Mouse (Mus musculus): Measurements from ENCODE around the gene Plekhh2. TPM values are rescaled to one million over a fixed set of nuclear protein-coding genes. Genes with fewer than 3 reads are reported as not detected.

The Plekhh2 gene
- polyA plus RNA-seq, 1 experiment from 2014 or later, result 0.76 TPM

GRCm38 (mm10) chr17:84639796-84640378 lies 128.2 kb downstream of the Plekhh2 start:
- 77% methylated on average over 10 of the region's 10 CpGs for WGBS (ENCODE audit: insufficient replicate concordance)
- H3K36me3 ChIP-seq, result no peaks in the 10 kb centered on the region
- H3K9me3 ChIP-seq (replicated peaks), result no peaks in the 10 kb centered on the region
- 0 out of 2 replicates have a peak, but pooled peaks cover 3% of the 10 kb centered on the region for H3K27me3 ChIP-seq (replicated peaks)
- H3K4me1 ChIP-seq, result no peaks in the 10 kb centered on the region
- ATAC-seq, result no peak
- no peak overlapping the region for H3K9ac ChIP-seq
- H3K27ac ChIP-seq, result no peak overlapping the region
- no peak overlapping the region for H3K4me2 ChIP-seq
- no peak overlapping the region for H3K4me3 ChIP-seq

GRCm38 (mm10) chr17:84641893-84642292 lies 130.2 kb downstream of the Plekhh2 start:
- ATAC-seq, result no peak
- no peak overlapping the region for H3K9ac ChIP-seq
- no peaks in the 10 kb centered on the region for H3K36me3 ChIP-seq
- H3K4me1 ChIP-seq, result peaks cover 3% of the 10 kb centered on the region; the same call in 1 of the 2 replicates
- H3K4me2 ChIP-seq, result no peak overlapping the region
- 0 out of 2 replicates have a peak, but pooled peaks cover 3% of the 10 kb centered on the region for H3K27me3 ChIP-seq (replicated peaks)
- H3K4me3 ChIP-seq, result no peak overlapping the region
- 19% methylated on average over 3 of the region's 3 CpGs for WGBS (ENCODE audit: insufficient replicate concordance)
- no peak overlapping the region for H3K27ac ChIP-seq
- H3K9me3 ChIP-seq (replicated peaks), result no peaks in the 10 kb centered on the region

- 0 out of 2 replicates have a peak, but pooled peaks cover 3% of the 10 kb centered on the region for H3K27me3 ChIP-seq (replicated peaks)
- H3K4me1 ChIP-seq, result peaks cover 3% of the 10 kb centered on the region; the same call in 1 of the 2 replicates
- no peak overlapping the region for H3K27ac ChIP-seq
- no peak overlapping the region for H3K4me2 ChIP-seq
- H3K9me3 ChIP-seq (replicated peaks), result no peaks in the 10 kb centered on the region
- no peaks in the 10 kb centered on the region for H3K36me3 ChIP-seq
- no peak overlapping the region for H3K4me3 ChIP-seq
- H3K9ac ChIP-seq, result no peak overlapping the region
- no peak for ATAC-seq
- 81% methylated on average over 9 of the region's 9 CpGs for WGBS (ENCODE audit: insufficient replicate concordance)
Measured at GRCm38 (mm10) chr17:84642324-84642723, 130.6 kb downstream of the Plekhh2 start.

GRCm38 (mm10) chr17:84644292-84645050 lies 132.8 kb downstream of the Plekhh2 start:
- WGBS (ENCODE audit: insufficient replicate concordance), result 41% methylated on average over 16 of the region's 16 CpGs
- Histone ChIP-seq H3K4me1 (peaks cover 3% of the 10 kb centered on the region; the same call in 1 of the 2 replicates), H3K9ac (no peak overlapping the region), H3K9me3 (replicated peaks) (no peaks in the 10 kb centered on the region), H3K27ac (no peak overlapping the region), H3K4me3 (no peak overlapping the region), H3K36me3 (no peaks in the 10 kb centered on the region), H3K27me3 (replicated peaks) (0 out of 2 replicates have a peak, but pooled peaks cover 3% of the 10 kb centered on the region), H3K4me2 (no peak overlapping the region)
- no peak; the same call in 1 of the 2 replicates for ATAC-seq

GRCm38 (mm10) chr17:84645119-84645518 lies 133.4 kb downstream of the Plekhh2 start:
- H3K4me1 ChIP-seq, result peaks cover 3% of the 10 kb centered on the region; the same call in 1 of the 2 replicates
- H3K9ac ChIP-seq, result no peak overlapping the region
- no peak overlapping the region for H3K4me3 ChIP-seq
- H3K27me3 ChIP-seq (replicated peaks), result 0 out of 2 replicates have a peak, but pooled peaks cover 3% of the 10 kb centered on the region
- no peaks in the 10 kb centered on the region for H3K36me3 ChIP-seq
- no peak overlapping the region for H3K27ac ChIP-seq
- no peaks in the 10 kb centered on the region for H3K9me3 ChIP-seq (replicated peaks)
- ATAC-seq, result no peak
- WGBS (ENCODE audit: insufficient replicate concordance), result 46% methylated on average over 9 of the region's 9 CpGs
- H3K4me2 ChIP-seq, result no peak overlapping the region

GRCm38 (mm10) chr17:84645894-84646293 lies 134.2 kb downstream of the Plekhh2 start:
- Histone ChIP-seq H3K4me2 (no peak overlapping the region), H3K36me3 (no peaks in the 10 kb centered on the region), H3K27me3 (replicated peaks) (0 out of 2 replicates have a peak, but pooled peaks cover 3% of the 10 kb centered on the region), H3K4me3 (no peak overlapping the region), H3K9me3 (replicated peaks) (no peaks in the 10 kb centered on the region), H3K27ac (no peak overlapping the region), H3K4me1 (peaks cover 3% of the 10 kb centered on the region; the same call in 1 of the 2 replicates), H3K9ac (no peak overlapping the region)
- 17% methylated on average over 3 of the region's 7 CpGs for WGBS (ENCODE audit: insufficient replicate concordance)
- no peak for ATAC-seq

GRCm38 (mm10) chr17:84646477-84646876 lies 134.8 kb downstream of the Plekhh2 start:
- ATAC-seq, result no peak
- Histone ChIP-seq H3K4me3 (no peak overlapping the region), H3K27ac (no peak overlapping the region), H3K9ac (no peak overlapping the region), H3K4me2 (no peak overlapping the region), H3K4me1 (peaks cover 3% of the 10 kb centered on the region; the same call in 1 of the 2 replicates), H3K36me3 (no peaks in the 10 kb centered on the region), H3K27me3 (replicated peaks) (0 out of 2 replicates have a peak, but pooled peaks cover 3% of the 10 kb centered on the region), H3K9me3 (replicated peaks) (no peaks in the 10 kb centered on the region)
- 67% methylated on average over 2 of the region's 2 CpGs for WGBS (ENCODE audit: insufficient replicate concordance)

GRCm38 (mm10) chr17:84647630-84648029 lies 135.9 kb downstream of the Plekhh2 start:
- ATAC-seq, result no peak
- no peak overlapping the region for H3K27ac ChIP-seq
- WGBS (ENCODE audit: insufficient replicate concordance), result 41% methylated on average over 4 of the region's 4 CpGs

GRCm38 (mm10) chr17:84650302-84651017 lies 138.8 kb downstream of the Plekhh2 start:
- H3K27me3 ChIP-seq (replicated peaks), result no peaks in the 10 kb centered on the region
- H3K4me1 ChIP-seq, result peaks cover 3% of the 10 kb centered on the region; the same call in 1 of the 2 replicates
- H3K9ac ChIP-seq, result no peak overlapping the region
- ATAC-seq, result no peak
- H3K36me3 ChIP-seq, result no peaks in the 10 kb centered on the region
- H3K4me2 ChIP-seq, result no peak overlapping the region
- H3K9me3 ChIP-seq (replicated peaks), result no peaks in the 10 kb centered on the region
- no peak overlapping the region for H3K4me3 ChIP-seq
- WGBS (ENCODE audit: insufficient replicate concordance), result 71% methylated on average over 9 of the region's 9 CpGs
- H3K27ac ChIP-seq, result no peak overlapping the region

More at GRCm38 (mm10) chr17:84647630-84648029, 135.9 kb downstream of the Plekhh2 start:
- peaks cover 3% of the 10 kb centered on the region; the same call in 1 of the 2 replicates for H3K4me1 ChIP-seq
- H3K4me2 ChIP-seq, result no peak overlapping the region
- no peaks in the 10 kb centered on the region for H3K36me3 ChIP-seq
- H3K9ac ChIP-seq, result no peak overlapping the region
- no peak overlapping the region for H3K4me3 ChIP-seq
- no peaks in the 10 kb centered on the region for H3K9me3 ChIP-seq (replicated peaks)
- 0 out of 2 replicates have a peak, but pooled peaks cover 3% of the 10 kb centered on the region for H3K27me3 ChIP-seq (replicated peaks)

- Histone ChIP-seq H3K4me2 (no peak overlapping the region), H3K9me3 (replicated peaks) (no peaks in the 10 kb centered on the region), H3K4me3 (no peak overlapping the region), H3K9ac (no peak overlapping the region), H3K36me3 (no peaks in the 10 kb centered on the region), H3K4me1 (no peaks in the 10 kb centered on the region), H3K27me3 (replicated peaks) (no peaks in the 10 kb centered on the region), H3K27ac (no peak overlapping the region)
- WGBS (ENCODE audit: insufficient replicate concordance), result 78% methylated on average over 9 of the region's 9 CpGs
- ATAC-seq, result no peak
Measured at GRCm38 (mm10) chr17:84653544-84653943, 141.8 kb downstream of the Plekhh2 start.

- H3K27ac ChIP-seq, result no peak overlapping the region
- H3K9me3 ChIP-seq (replicated peaks), result no peaks in the 10 kb centered on the region
- ATAC-seq, result no peak
- H3K4me1 ChIP-seq, result no peaks in the 10 kb centered on the region
- H3K4me3 ChIP-seq, result no peak overlapping the region
- H3K4me2 ChIP-seq, result no peak overlapping the region
- no peak overlapping the region for H3K9ac ChIP-seq
- WGBS (ENCODE audit: insufficient replicate concordance), result 60% methylated on average over 5 of the region's 5 CpGs
- no peaks in the 10 kb centered on the region for H3K36me3 ChIP-seq
- H3K27me3 ChIP-seq (replicated peaks), result no peaks in the 10 kb centered on the region
Measured at GRCm38 (mm10) chr17:84656205-84656604, 144.5 kb downstream of the Plekhh2 start.

Data from liver, embryonic 12.5 days (tissue).